Mouse (Mus musculus): Measurements from ENCODE around the gene Zc3hc1. TPM values are rescaled to one million over a fixed set of nuclear protein-coding genes. Genes with fewer than 3 reads are reported as not detected.

Gene Zc3hc1
- polyA plus RNA-seq (2012; ENCODE audit: insufficient read depth, insufficient read length, missing spikeins): 11.5 and 13.2 TPM in 2 replicates

DNA sequence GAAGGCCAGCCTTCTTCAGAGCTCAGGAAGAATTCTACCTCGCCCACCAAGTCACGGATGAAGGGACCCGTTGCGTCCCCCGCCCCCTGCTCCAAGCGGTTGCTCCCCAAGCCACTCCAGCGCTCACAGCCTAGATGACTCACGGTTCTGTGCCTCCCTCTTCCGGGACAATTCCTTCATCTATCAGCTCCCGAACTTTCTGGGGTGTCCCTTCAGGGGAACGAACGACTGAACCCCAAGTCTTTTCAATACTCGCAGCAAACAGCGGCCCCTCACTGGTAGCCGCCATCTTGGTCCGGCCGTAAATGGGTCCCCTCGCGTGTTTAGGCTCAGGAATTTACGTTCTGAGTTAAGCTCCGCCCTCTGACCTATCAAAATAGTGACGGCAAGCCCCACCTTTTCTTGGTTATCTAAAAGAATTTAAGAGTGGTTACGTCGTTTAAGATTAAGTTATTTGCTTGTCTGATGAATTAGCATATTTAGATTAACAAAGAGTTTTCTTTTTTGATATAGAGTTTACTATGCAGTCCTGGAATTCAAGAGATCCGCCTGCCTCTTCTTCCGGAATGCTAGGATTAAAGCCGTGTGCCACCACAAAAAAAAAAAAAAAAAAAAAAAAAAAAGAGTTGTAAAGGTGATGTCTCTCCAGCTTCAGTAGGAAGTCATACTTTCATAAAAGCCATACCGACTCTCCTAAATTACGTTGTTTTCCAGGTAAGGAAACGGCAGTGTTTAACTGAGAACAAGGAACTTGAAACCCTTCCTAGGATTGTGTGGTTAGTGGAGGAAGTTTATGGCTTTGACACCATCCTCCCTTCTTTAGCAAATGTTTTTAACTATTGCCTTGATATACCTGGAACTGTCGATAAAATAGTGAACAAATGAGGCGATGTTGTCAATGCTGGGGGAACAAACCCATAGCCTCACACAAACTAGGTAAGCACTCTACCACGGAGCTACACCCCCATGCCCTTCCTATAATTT is at the start of gene Zc3hc1:
Gene Zc3hc1, minus strand, starts transcription at position 315 of the 984 bp plus-strand sequence.
- peak within 1 kb of the TSS; percentile 96 for H3K4me3 ChIP-seq (ENCODE audit: insufficient read depth, low read depth, low read length)
- 0 out of 2 replicates have a peak within 1 kb of the TSS, but pooled peaks have one; percentile 35 for H3K27ac ChIP-seq (replicated peaks; ENCODE audit: low read depth, low read length)
- H3K4me1 ChIP-seq (ENCODE audit: control insufficient read depth, insufficient read depth, insufficient read length, low read length): no peaks in the 10 kb centered on the region

DNA sequence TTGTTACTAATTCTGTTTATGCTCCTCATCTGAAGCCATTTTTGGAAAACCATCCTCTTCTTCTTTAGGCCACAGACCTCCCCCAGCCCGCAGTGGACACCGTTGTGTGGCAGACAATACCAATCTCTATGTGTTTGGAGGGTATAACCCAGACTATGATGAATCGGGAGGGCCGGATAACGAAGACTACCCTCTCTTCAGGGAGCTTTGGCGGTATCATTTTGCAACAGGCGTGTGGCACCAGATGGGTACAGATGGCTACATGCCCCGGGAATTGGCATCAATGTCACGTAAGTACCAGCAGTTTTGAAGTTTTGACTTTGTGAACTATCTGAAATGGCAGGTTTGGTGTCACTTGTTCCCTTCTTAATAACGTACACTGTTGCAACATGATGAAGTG is 48.7 kb upstream of the Zc3hc1 start:
- Histone ChIP-seq H3K27ac (replicated peaks; ENCODE audit: low read depth, low read length) (no peak overlapping the region), H3K4me3 (ENCODE audit: insufficient read depth, low read depth, low read length) (no peak overlapping the region), H3K4me1 (ENCODE audit: control insufficient read depth, insufficient read depth, insufficient read length, low read length) (no peaks in the 10 kb centered on the region)

DNA sequence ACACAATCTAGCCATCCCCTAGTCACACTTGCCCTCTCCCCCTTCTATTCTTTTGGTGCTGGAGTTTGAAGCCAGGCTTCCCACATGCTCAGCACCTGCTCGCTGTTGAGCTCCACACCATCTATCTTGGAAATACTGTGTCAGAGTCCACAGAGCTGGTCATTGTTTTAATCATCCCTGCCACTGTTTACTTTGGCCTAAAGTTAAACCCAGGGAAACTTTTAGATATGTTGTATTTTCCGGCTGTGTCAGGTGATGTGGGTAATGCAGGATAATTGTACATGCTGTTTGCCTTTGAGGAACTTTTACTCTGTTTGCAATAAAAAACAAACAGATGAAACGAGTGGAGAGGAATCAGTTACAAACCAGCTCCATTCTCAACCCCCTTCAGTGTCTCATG is 46.2 kb upstream of the Zc3hc1 start:
- Histone ChIP-seq H3K4me3 (ENCODE audit: insufficient read depth, low read depth, low read length) (no peak overlapping the region), H3K27ac (replicated peaks; ENCODE audit: low read depth, low read length) (no peak overlapping the region), H3K4me1 (ENCODE audit: control insufficient read depth, insufficient read depth, insufficient read length, low read length) (no peaks in the 10 kb centered on the region)

DNA sequence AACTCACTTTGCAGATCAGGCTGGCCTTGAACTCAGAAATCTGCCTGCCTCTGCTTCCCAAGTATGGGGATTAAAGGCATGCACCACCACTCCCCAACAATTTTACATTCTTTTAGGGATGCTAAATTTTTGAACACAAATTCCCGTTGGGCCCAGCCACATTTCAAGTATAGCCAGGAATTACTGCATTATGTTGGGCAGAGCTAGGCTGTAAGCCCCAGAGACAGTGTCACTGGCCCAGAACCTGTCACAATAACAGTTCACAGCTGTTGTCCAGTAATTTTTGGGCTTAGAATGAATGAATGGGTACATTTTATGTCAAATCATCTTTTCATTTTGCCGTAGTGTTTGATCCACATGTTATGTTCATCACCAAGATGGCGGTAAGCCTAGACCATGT is 45.6 kb upstream of the Zc3hc1 start:
- no peaks in the 10 kb centered on the region for H3K4me1 ChIP-seq (ENCODE audit: control insufficient read depth, insufficient read depth, insufficient read length, low read length)
- H3K27ac ChIP-seq (replicated peaks; ENCODE audit: low read depth, low read length): no peak overlapping the region
- H3K4me3 ChIP-seq (ENCODE audit: insufficient read depth, low read depth, low read length): no peak overlapping the region

DNA sequence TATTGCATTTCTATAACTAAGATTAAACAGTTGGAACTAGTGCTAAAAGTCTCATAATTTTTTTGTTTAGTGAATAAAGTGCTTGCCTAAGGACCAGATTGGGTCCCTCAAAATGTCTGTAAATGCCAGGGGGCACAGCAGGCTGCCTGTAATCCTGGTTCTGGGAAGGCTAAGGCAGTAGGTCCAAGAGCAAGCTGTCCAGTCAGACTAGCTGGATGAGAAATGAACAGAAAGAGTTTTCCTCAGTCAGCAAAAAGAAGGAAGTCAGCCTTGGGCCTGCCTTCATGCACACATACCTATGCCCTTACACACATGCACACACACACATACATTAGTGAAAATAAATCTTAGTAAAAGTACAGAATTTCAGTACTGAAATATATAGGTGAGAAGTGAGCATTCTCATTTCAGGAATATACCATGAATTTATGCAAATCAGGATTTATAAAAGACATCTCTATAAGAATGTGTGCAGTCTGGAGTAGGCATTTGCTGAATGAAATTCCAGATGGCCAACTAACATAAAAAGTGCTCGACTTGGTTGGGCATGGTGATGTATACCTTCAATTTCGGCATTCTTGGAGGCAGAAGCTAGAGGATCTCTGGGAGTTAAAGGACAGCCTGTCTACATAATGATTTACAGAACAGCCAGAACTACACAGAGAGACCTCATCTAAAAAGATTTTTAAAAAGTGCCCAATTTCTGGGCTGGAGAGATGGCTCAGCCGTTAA is 41.8 kb upstream of the Zc3hc1 start:
- H3K4me3 ChIP-seq (ENCODE audit: insufficient read depth, low read depth, low read length): no peak overlapping the region
- H3K4me1 ChIP-seq (ENCODE audit: control insufficient read depth, insufficient read depth, insufficient read length, low read length): no peaks in the 10 kb centered on the region
- H3K27ac ChIP-seq (replicated peaks; ENCODE audit: low read depth, low read length): no peak overlapping the region

DNA sequence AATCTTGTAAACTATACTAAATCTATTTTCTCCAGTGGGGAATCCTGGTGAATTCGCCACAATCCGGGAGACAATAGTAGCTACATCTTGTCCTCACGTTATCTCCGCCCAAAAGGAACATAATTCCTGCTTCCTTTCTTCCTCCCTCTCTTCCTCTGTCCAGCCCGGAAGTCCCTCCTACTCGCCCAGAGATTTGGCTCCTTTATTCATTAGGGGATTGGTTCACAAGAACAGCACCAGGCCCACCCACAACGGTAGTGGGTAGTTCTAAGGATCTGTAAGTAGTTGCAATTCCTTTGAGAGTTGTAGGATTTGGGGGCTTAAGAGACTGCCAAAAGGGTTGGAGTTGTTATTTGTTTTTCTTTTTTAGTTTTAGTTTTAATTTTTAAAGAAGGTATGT is 26.0 kb upstream of the Zc3hc1 start:
- peaks cover 5% of the 10 kb centered on the region; the same call in 1 of the 2 replicates for H3K4me1 ChIP-seq (ENCODE audit: control insufficient read depth, insufficient read depth, insufficient read length, low read length)
- no peak overlapping the region for H3K4me3 ChIP-seq (ENCODE audit: insufficient read depth, low read depth, low read length)
- no peak overlapping the region for H3K27ac ChIP-seq (replicated peaks; ENCODE audit: low read depth, low read length)

DNA sequence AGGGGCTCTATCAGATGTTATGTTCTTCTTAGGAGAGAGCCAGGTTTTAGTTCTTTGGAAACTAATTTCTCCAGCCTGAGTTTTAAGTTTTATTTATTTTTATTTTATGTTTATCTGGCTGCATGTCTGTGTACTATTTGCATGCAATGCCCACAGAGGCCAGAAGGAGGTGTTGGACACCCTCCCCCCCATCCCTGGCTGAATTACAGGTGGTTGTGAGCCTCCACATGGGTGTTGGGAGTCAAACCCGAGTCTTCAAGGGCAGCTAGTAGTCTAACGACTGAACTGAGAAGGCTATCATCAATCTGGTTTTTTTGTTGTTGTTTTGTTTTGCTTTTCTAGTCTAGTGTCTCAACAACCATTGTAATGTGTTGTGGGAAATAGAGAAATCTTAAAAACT is 25.3 kb upstream of the Zc3hc1 start:
- Histone ChIP-seq H3K4me1 (ENCODE audit: control insufficient read depth, insufficient read depth, insufficient read length, low read length) (peaks cover 5% of the 10 kb centered on the region; the same call in 1 of the 2 replicates), H3K4me3 (ENCODE audit: insufficient read depth, low read depth, low read length) (no peak overlapping the region), H3K27ac (replicated peaks; ENCODE audit: low read depth, low read length) (no peak overlapping the region)

DNA sequence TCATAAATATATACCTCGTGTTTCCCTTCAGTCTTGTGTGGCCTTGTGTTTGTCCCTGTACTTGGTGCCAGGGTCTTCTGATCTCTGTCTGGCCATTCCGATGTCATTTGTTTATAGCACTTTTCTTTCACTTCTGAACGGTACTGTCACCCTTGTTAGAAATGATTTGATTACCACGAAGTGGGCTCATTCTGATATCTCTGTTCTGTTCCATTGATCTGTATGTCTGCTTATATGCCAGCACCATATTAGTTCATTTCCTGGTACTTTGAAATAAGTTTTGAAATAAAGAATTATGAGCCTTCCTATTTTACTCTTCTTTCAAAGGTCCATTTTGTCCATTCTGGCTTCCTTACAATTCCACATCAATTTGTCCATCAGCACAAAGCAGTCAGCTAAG is 20.5 kb upstream of the Zc3hc1 start:
- Histone ChIP-seq H3K4me1 (ENCODE audit: control insufficient read depth, insufficient read depth, insufficient read length, low read length) (no peaks in the 10 kb centered on the region), H3K27ac (replicated peaks; ENCODE audit: low read depth, low read length) (no peak overlapping the region), H3K4me3 (ENCODE audit: insufficient read depth, low read depth, low read length) (no peak overlapping the region)

DNA sequence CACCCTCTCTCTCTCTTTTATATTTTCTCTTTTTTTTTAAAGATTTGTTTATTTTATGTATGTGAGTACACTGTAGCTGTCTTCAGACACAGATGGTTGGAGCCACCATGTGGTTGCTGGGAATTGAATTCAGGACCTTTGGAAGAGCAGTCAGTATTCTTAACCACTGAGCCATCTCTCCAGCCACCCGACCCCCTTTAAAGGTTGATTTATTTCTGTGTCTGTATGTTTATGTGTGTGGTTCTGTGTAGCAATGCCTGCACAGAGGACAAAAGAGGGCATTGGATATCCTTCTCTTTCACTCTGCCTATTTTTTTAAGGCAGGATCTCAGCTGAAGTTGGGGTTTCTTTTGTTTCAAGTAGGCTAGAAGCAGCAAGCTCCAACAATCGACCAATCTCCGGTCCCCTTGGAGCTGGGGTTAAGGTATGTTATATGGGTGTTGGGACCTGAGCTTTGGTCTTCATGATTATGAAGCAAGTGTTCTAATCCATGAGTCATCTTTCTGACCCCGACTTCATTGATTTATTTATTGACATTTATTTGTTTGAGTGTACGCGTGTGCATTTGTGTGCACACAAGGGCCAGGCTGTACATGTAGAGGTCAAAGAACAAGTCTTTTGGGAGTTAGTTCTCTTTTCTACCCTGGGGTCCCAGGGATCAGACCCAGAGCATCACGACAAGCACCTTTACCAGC is 18.7 kb upstream of the Zc3hc1 start:
- Histone ChIP-seq H3K4me1 (ENCODE audit: control insufficient read depth, insufficient read depth, insufficient read length, low read length) (0 out of 2 replicates have a peak, but pooled peaks cover 3% of the 10 kb centered on the region), H3K4me3 (ENCODE audit: insufficient read depth, low read depth, low read length) (no peak overlapping the region), H3K27ac (replicated peaks; ENCODE audit: low read depth, low read length) (no peak overlapping the region)

DNA sequence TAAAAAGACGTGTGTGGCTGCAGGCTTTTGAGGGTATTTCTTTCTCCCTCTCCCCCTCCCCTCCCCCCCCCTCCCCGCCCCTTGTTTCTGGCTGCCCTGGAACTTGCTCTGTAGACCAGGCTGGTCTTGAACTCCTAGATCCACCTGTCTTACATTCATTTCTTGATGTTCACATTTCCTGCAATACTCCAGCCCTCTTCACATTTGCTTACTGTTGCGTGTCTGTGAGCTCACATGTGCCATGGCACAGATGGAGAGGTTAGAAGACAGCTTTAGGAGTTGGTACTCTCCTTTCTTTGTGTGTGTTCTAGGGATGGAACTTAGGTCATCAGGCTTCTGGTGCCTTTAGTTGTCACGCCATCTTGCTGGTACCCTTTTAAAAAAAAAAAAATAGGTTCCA is 17.4 kb upstream of the Zc3hc1 start:
- Histone ChIP-seq H3K4me1 (ENCODE audit: control insufficient read depth, insufficient read depth, insufficient read length, low read length) (0 out of 2 replicates have a peak, but pooled peaks cover 3% of the 10 kb centered on the region), H3K4me3 (ENCODE audit: insufficient read depth, low read depth, low read length) (no peak overlapping the region), H3K27ac (replicated peaks; ENCODE audit: low read depth, low read length) (no peak overlapping the region)

DNA sequence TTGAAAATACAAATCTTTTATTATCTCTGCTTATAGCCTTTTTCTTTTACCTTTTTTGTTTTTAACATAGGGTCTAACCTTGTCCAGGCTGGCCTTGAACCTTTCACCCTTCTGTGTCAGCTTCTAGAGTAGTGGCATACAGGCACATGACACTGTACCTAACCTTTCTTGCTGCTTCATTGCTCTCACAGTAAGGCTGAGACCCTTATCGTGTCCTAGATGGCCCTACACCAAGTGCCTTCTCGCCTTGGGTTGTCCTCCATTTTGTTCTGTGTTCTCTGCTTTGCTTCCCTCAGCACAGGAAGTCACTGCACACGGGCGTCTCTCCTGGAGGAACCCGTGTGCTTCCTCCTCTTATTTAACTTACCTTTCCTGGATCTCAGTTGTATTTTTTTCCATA is 13.8 kb upstream of the Zc3hc1 start:
- H3K27ac ChIP-seq (replicated peaks; ENCODE audit: low read depth, low read length): no peak overlapping the region

DNA sequence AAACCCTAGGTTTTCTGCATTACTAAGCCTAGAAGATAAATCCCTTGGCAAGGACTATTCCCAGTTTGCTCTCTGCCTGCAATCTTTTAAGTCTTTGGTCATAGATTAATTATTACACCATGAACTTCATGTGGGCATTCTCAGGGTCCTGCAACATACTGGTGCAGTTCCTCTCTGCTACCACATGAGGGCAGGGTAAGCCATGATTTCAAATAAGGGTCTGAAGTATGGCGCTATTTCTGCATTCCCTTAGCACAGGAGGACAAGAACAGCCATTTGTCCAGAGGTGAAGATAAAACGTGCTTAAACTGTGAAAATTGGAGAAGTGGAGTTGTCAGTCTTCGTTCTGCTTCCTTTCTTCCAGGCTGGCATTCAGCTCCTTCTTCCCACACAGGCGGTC is 12.6 kb upstream of the Zc3hc1 start:
- Histone ChIP-seq H3K27ac (replicated peaks; ENCODE audit: low read depth, low read length) (no peak overlapping the region), H3K4me3 (ENCODE audit: insufficient read depth, low read depth, low read length) (0 out of 2 replicates have a peak overlapping the region, but pooled peaks have one; percentile 32), H3K4me1 (ENCODE audit: control insufficient read depth, insufficient read depth, insufficient read length, low read length) (0 out of 2 replicates have a peak, but pooled peaks cover 3% of the 10 kb centered on the region)

More for the DNA sequence above, 13.8 kb upstream of the Zc3hc1 start:
- no peak overlapping the region for H3K4me3 ChIP-seq (ENCODE audit: insufficient read depth, low read depth, low read length)
- H3K4me1 ChIP-seq (ENCODE audit: control insufficient read depth, insufficient read depth, insufficient read length, low read length): 0 out of 2 replicates have a peak, but pooled peaks cover 3% of the 10 kb centered on the region

DNA sequence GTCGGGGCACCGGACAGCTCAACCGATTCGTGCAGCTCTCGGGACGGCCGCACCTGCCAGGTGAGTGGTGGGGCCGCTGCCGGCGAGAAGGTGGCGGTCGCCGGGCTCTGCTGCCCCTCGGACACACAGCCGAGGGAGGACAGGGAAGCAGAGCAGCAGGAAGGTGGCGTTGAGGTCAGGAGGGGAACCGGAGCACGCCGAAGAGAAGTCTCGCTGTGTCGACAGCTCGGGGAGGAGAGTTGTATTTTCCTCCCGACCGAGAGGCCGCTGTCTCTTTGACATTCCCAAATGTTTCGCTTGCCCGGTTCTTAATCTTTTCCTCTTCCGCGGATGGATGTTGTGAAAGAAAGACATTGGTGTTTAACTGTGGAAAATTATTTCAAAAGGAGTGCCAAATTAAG is 11.3 kb upstream of the Zc3hc1 start:
- H3K4me1 ChIP-seq (ENCODE audit: control insufficient read depth, insufficient read depth, insufficient read length, low read length): 0 out of 2 replicates have a peak, but pooled peaks cover 3% of the 10 kb centered on the region

DNA sequence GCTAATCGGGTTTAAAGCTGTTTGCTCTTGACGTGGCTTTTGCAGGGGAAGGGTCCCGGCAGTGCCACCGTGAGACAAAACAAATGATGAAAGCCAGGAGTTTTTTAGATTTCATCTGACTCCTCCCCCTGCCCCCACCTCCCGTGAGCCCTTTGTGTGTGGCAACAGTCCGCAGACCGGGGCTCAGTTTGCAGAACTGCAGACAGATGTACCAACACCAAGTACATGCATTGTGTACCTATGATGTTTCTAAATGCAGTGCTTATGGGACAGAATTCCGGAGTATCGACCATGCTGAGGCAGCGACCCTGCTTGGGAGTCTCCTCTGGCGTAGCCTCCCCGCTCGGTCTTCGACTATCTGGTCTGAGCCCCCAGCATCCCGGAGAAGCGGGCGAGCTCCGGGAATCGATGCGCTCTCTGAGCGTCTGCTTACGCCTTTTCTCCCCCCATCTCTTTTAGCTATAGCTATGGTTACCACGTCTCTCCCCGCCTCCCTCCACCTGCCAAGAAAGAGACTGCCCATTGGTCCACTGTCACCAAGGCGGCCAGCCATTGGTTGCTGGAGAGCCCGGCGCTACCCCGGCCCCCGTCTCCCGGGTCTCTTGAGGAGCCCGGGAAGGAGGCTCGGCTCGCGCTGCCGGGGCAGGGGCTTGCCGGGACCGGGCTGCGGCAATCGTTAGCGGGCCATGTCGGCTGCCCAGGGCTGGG is 10.6 kb upstream of the Zc3hc1 start, which contains the start of gene Klhdc10:
Gene Klhdc10, plus strand, starts transcription at position 561 of the 708 bp plus-strand sequence.
- Histone ChIP-seq H3K4me3 (ENCODE audit: insufficient read depth, low read depth, low read length) (peak within 1 kb of the TSS; percentile 96), H3K27ac (replicated peaks; ENCODE audit: low read depth, low read length) (peak within 1 kb of the TSS; percentile 62), H3K4me1 (ENCODE audit: control insufficient read depth, insufficient read depth, insufficient read length, low read length) (0 out of 2 replicates have a peak, but pooled peaks cover 3% of the 10 kb centered on the region)

More for the DNA sequence above, 11.3 kb upstream of the Zc3hc1 start:
- Histone ChIP-seq H3K27ac (replicated peaks; ENCODE audit: low read depth, low read length) (peak overlapping the region; percentile 48), H3K4me3 (ENCODE audit: insufficient read depth, low read depth, low read length) (peak overlapping the region; percentile 88)

Data from brown adipose tissue, adult 24 weeks (tissue).